Mouse (Mus musculus) kidney, embryonic 16.5 days (tissue): ENCODE measurements around the gene Fmo4. TPM values are rescaled to one million over a fixed set of nuclear protein-coding genes. Genes with fewer than 3 reads are reported as not detected.
"Not testable (repeated sequence)": the region's sequence is repeated elsewhere in the genome, so short reads cannot be mapped to it uniquely, and the experiment has no call there.

Source experiments
- ATAC-seq: fragments of 200-750 bp; cut with Nextera tagmentation; 2 replicates; pipeline ENCODE4 v1.8.0; 2017; ENCODE audit warnings: moderate TSS enrichment; ENCODE audit not compliant: low FRiP score, low TSS enrichment
- H3K27ac ChIP-seq: fragments of 300-500 bp; sonication (generic); 2 replicates; pipeline ENCODE4 v1.5.1; 2014; ENCODE audit warnings: low read length
- H3K27me3 ChIP-seq: fragments of 300-500 bp; sonication (generic); 2 replicates; pipeline ENCODE4 v1.6.1; 2014; ENCODE audit warnings: low read length, control low read depth, mixed read lengths; ENCODE audit not compliant: insufficient read depth
- H3K36me3 ChIP-seq: fragments of 300-500 bp; sonication (generic); 2 replicates; pipeline ENCODE4 v1.6.1; 2014; ENCODE audit warnings: low read length, control low read depth, mixed read lengths; ENCODE audit not compliant: insufficient read depth
- H3K4me1 ChIP-seq: fragments of 300-500 bp; sonication (generic); 2 replicates; pipeline ENCODE4 v1.6.1; 2014; ENCODE audit warnings: low read length, control low read depth, mixed read lengths; ENCODE audit not compliant: insufficient read depth
- H3K4me2 ChIP-seq: fragments of 300-500 bp; sonication (generic); replicated peaks from 2 replicates; pipeline ENCODE4 v1.6.1; 2014; ENCODE audit warnings: low read depth, low read length
- H3K4me3 ChIP-seq: fragments of 300-500 bp; sonication (generic); 2 replicates; pipeline ENCODE4 v1.5.1; 2014; ENCODE audit warnings: mild to moderate bottlenecking, low read length
- H3K9ac ChIP-seq: fragments of 300-500 bp; sonication (generic); replicated peaks from 2 replicates; pipeline ENCODE4 v1.6.1; 2014; ENCODE audit warnings: low read length
- H3K9me3 ChIP-seq: fragments of 300-500 bp; sonication (generic); 2 replicates; pipeline ENCODE4 v1.6.1; 2016; ENCODE audit warnings: low read length, control low read depth
- WGBS: fragments of 180-500 bp; shearing (Covaris S2); extraction: QIAGEN DNeasy Blood & Tissue Kit; methylation state at CpG from one replicate; pipeline ENCODE4 v1.1.7; 2014; 5-methylcytosine and 5-hydroxymethylcytosine counted together
- polyA plus RNA-seq: library from polyadenylated mRNA; unstranded; fragments of >200 nt; fragmentation: Nextera tagmentation; extraction: Ambion mirVana; gene quantifications from 2 replicates; pipeline ENCODE4 v1.2.1, GENCODE M21; 2015

The Fmo4 gene
- polyA plus RNA-seq, 1 experiment from 2014 or later = 2.1 TPM

GRCm38 (mm10) chr1:162807441-162807840, 6.3 kb downstream of the Fmo4 start:
- ATAC-seq = no peak
- Histone ChIP-seq H3K4me1 (no peaks in the 10 kb centered on the region), H3K9ac (no peak overlapping the region), H3K27me3 (no peaks in the 10 kb centered on the region), H3K36me3 (no peaks in the 10 kb centered on the region), H3K9me3 (no peaks in the 10 kb centered on the region), H3K4me2 (no peak overlapping the region), H3K27ac (no peak overlapping the region), H3K4me3 (no peak overlapping the region)
- WGBS = 86% methylated on average over 5 of the region's 5 CpGs

- Histone ChIP-seq H3K27me3 (no peaks in the 10 kb centered on the region), H3K4me3 (no peak overlapping the region), H3K9ac (no peak overlapping the region), H3K4me1 (no peaks in the 10 kb centered on the region), H3K4me2 (no peak overlapping the region), H3K36me3 (no peaks in the 10 kb centered on the region), H3K9me3 (no peaks in the 10 kb centered on the region), H3K27ac (no peak overlapping the region)
- no peak for ATAC-seq
- WGBS = 56% methylated on average over 5 of the region's 5 CpGs
Measured at GRCm38 (mm10) chr1:162805011-162805410, 8.8 kb downstream of the Fmo4 start.

- no peaks in the 10 kb centered on the region for H3K4me1 ChIP-seq
- H3K36me3 ChIP-seq = no peaks in the 10 kb centered on the region
- H3K27me3 ChIP-seq = no peaks in the 10 kb centered on the region
- no peak for ATAC-seq
- no peak overlapping the region for H3K4me2 ChIP-seq
- no peaks in the 10 kb centered on the region for H3K9me3 ChIP-seq
- H3K4me3 ChIP-seq = no peak overlapping the region
- H3K9ac ChIP-seq = no peak overlapping the region
- no peak overlapping the region for H3K27ac ChIP-seq
Measured at GRCm38 (mm10) chr1:162796441-162796840, 17.3 kb downstream of the Fmo4 start.

- ATAC-seq = peak; percentile 89
- H3K4me3 ChIP-seq = no peak overlapping the region
- whole genome bisulfite sequencing = 58% methylated on average over 7 of the region's 7 CpGs
- no peak overlapping the region for H3K4me2 ChIP-seq
- H3K36me3 ChIP-seq = no peaks in the 10 kb centered on the region
- no peak overlapping the region for H3K9ac ChIP-seq
- H3K27ac ChIP-seq = peak overlapping the region; percentile 61; the same call in 1 of the 2 replicates
- no peaks in the 10 kb centered on the region for H3K9me3 ChIP-seq
- H3K27me3 ChIP-seq = no peaks in the 10 kb centered on the region
- no peaks in the 10 kb centered on the region for H3K4me1 ChIP-seq
Measured at GRCm38 (mm10) chr1:162792306-162793044, 21.3 kb downstream of the Fmo4 start.

GRCm38 (mm10) chr1:162785222-162785621, 28.6 kb downstream of the Fmo4 start:
- no peak for ATAC-seq
- 79% methylated on average over 4 of the region's 4 CpGs for WGBS
- H3K36me3 ChIP-seq = no peaks in the 10 kb centered on the region

GRCm38 (mm10) chr1:162783669-162784248, 30.0 kb downstream of the Fmo4 start:
- 50% methylated on average over 7 of the region's 7 CpGs for WGBS
- Histone ChIP-seq H3K4me3 (no peak overlapping the region), H3K36me3 (no peaks in the 10 kb centered on the region), H3K27ac (no peak overlapping the region), H3K4me1 (no peaks in the 10 kb centered on the region), H3K9me3 (no peaks in the 10 kb centered on the region), H3K4me2 (no peak overlapping the region), H3K9ac (no peak overlapping the region), H3K27me3 (no peaks in the 10 kb centered on the region)
- peak; percentile 35; the same call in 1 of the 2 replicates for ATAC-seq

More at GRCm38 (mm10) chr1:162785222-162785621, 28.6 kb downstream of the Fmo4 start:
- no peak overlapping the region for H3K4me3 ChIP-seq
- H3K9ac ChIP-seq = no peak overlapping the region
- no peak overlapping the region for H3K4me2 ChIP-seq
- no peak overlapping the region for H3K27ac ChIP-seq
- H3K4me1 ChIP-seq = no peaks in the 10 kb centered on the region
- no peaks in the 10 kb centered on the region for H3K27me3 ChIP-seq
- no peaks in the 10 kb centered on the region for H3K9me3 ChIP-seq

- not testable (repeated sequence) for H3K27me3 ChIP-seq, H3K9me3 ChIP-seq
- 84% methylated on average over 2 of the region's 2 CpGs for WGBS
Measured at GRCm38 (mm10) chr1:162781035-162781434, 32.7 kb downstream of the Fmo4 start.

GRCm38 (mm10) chr1:162777943-162778538, 35.7 kb downstream of the Fmo4 start:
- ATAC-seq = peak; percentile 23; the same call in 1 of the 2 replicates

More at GRCm38 (mm10) chr1:162781035-162781434, 32.7 kb downstream of the Fmo4 start:
- not testable (repeated sequence) for H3K4me3 ChIP-seq, H3K9ac ChIP-seq, H3K4me1 ChIP-seq, ATAC-seq, H3K36me3 ChIP-seq, H3K4me2 ChIP-seq, H3K27ac ChIP-seq

GRCm38 (mm10) chr1:162773661-162774060, 40.1 kb downstream of the Fmo4 start:
- Histone ChIP-seq H3K4me3 (no peak overlapping the region), H3K27me3 (no peaks in the 10 kb centered on the region), H3K9me3 (no peaks in the 10 kb centered on the region), H3K9ac (no peak overlapping the region), H3K4me2 (no peak overlapping the region), H3K4me1 (no peaks in the 10 kb centered on the region), H3K27ac (no peak overlapping the region), H3K36me3 (no peaks in the 10 kb centered on the region)
- 46% methylated on average over 4 of the region's 4 CpGs for WGBS
- ATAC-seq = no peak

More at GRCm38 (mm10) chr1:162777943-162778538, 35.7 kb downstream of the Fmo4 start:
- H3K4me2 ChIP-seq = no peak overlapping the region
- H3K36me3 ChIP-seq = no peaks in the 10 kb centered on the region
- H3K4me3 ChIP-seq = no peak overlapping the region
- H3K4me1 ChIP-seq = no peaks in the 10 kb centered on the region
- H3K27ac ChIP-seq = no peak overlapping the region
- no peaks in the 10 kb centered on the region for H3K9me3 ChIP-seq
- 55% methylated on average over 5 of the region's 5 CpGs for WGBS
- H3K27me3 ChIP-seq = no peaks in the 10 kb centered on the region
- no peak overlapping the region for H3K9ac ChIP-seq
